Mouse (Mus musculus) left cerebral cortex, postnatal 10 days (tissue): ENCODE data around the gene Tspan4. TPM values are rescaled to one million over a fixed set of nuclear protein-coding genes. Genes with fewer than 3 reads are reported as not detected.

Source experiments
- DNase-seq, 2 experiments: peaks; one replicate each; pipeline ENCODE4 v3.0.0; 2021 to 2022; ENCODE audit warnings: low spot score in 2 of 2, mixed read lengths in 1 of 2; ENCODE audit errors: extremely low spot score in 1 of 2
- intact Hi-C: fragments of 180-260 bp; cut with DNase I; formaldehyde crosslinking; loops from one replicate; pipeline ENCODE4 v1.15.1; 2025
- total RNA-seq, 2 experiments: library from RNA; stranded (reverse); gene quantifications; 2 replicates each; pipeline ENCODE4 v1.2.3; 2021

The Tspan4 gene
- total RNA-seq, 2 experiments from 2014 or later, result 29.0 to 35.4 TPM

DNA sequence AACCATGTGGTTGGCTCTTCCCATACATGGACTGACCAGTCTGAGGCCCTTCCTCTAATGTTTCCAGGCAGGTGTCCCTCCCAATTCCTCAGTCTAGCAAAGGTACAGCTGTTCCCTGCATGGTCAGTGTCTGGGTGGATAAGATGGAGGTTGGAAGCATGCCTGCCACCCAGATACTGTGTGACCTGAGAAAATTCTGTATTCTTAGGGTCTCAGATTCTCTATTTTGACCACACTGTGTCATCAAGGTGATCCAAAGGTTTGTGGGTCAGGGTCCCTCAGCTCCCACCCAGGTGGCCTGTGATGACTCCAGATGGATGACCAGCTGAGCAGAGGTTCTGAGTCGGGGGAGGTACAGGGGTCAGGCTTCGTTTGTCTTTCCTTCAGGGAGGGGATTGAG, 10.1 kb downstream of the Tspan4 start:
- DNase-seq, result no peak
- intact Hi-C loops, result no loop called here

DNA sequence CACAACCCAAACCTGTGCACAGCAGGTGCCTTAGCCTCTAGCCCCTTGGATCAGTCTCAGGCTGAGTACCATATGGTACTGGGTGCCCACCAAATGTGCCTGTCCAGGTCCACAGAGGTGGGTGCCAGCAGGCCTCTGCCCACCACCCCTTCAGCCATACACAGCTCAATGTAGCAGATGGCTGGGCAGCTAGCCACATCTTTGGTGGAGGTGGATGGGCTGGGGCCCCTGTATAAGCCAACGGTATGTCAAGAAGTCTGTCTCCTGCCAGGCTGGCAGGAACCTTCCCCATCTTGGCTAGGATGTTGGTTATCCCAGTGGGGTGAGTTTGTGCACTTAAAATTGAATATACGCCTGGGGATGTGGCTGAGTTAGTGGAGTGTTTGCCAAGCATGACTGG, 10.6 kb downstream of the Tspan4 start:
- DNase-seq, result no peak
- intact Hi-C loops, result no loop called here

DNA sequence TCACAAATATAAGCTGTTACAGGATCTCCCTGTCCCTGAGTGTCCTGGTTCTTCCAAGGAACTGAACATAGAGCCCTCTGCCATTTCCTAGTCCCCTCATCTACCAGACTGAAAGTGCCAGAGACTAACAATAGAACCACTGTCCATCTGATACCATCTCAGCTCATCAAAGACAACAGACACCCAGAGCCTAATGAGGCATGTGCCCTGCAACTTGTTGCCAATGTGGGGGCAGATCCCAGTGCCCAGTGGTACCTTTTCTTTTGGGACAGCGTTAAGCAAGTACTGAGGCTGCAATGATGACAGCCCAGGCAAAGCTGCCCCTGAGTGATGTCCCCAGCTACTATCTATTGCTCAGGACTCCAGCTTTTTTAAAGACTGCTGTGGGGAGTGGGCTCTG, 11.2 kb downstream of the Tspan4 start:
- DNase-seq, result no peak
- intact Hi-C loops, result no loop called here

DNA sequence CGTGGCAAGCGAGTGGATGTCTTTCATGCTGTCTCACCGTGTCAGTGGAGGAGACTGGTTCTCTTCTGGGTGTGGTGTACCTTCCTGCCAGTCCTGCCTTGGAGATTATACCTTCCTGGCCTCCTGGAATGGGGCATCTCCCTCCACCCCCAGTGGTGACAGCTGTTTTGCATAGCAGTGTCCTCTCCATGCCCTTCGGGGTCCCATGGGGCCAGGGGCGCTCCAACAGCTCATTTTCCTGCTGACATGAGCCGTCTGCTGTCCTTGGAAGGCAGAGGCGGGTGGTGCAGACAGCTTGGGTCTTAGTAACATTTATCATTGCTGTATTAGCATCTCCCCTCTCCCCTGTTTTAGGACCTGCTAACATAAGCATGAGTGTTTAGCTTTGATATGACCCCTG, 12.1 kb downstream of the Tspan4 start:
- intact Hi-C loops, result no loop called here
- no peak for DNase-seq

DNA sequence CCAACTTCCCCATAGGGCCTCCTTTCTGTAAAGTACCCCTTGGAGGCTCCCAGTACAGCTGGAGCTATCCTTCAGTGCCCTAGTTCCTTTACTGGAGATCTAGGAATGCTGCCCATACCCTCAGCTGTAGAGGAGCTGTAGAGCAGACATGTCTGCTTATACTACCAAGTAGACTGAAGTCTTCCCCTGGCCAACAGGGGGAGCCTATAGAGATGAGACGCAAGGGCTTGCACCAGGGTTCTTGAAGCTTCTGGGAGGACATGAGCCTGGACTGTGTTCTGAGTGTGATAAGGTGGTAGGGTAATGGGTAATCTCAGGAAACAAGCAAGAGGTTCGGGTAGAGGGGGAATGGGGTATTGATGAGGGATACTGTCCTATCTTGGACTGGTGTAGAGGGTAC, 16.1 kb downstream of the Tspan4 start:
- intact Hi-C loops, result no loop called here

DNA sequence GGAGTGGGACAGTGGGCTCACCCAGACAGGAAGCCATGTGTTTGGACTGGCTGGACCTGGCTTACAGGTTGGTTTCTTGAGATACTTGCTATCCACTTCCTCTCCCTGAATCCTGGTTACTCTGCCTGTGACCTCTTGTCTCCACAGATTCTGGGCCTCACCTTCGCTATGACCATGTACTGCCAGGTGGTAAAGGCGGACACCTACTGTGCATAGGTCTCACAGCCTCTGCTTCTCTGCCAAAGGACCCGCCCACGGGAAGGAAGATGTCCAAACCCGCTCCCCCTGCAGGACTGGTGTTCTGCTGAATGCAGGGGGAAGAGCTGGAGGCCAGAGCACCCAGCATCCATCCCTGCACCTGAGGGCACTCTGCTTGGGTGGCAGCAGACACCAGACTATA, 17.7 kb downstream of the Tspan4 start:
- intact Hi-C loops, result no loop called here
- no peak for DNase-seq

More for the DNA sequence above, 16.1 kb downstream of the Tspan4 start:
- DNase-seq, result no peak

DNA sequence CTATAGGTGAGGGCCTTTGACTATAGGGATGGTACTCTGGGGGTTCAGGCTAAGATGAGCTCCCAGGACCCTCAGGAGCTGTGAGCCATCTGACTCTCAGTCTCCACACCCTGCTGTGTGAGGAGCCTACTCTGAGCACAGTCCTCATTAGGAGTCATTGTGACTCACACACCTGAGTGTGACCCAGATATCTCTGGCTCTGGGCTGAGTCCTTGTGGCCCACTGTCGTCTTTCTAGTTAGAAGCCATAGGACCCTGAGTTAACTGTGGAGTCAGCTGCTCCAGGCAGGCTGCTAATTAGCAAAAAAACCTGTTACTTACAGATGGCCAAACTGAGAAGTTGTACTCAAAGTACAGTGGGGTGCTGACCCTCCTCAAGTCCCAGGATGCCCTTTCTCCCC, 18.7 kb downstream of the Tspan4 start:
- no peak for DNase-seq
- intact Hi-C loops, result no loop called here

DNA sequence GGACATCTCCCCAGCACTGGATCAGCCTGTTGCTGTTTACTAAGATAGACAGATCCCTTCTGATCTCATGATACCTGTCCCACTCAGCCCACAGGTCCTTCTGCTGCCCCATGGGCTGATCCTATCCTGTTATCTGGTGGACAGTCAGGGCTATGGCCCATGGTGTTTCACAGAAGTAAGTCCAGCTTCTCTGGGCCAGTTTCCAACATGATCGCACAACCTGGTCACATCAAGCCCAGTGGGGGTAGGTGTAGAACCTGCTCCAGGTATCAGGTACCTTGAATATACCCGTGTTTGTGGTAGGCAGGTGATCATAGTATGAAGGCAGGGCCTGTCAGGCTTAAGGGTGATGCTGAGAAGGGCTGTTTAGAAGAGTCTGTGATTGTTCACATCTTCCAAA, 20.3 kb downstream of the Tspan4 start:
- no peak for DNase-seq
- intact Hi-C loops, result no loop called here

DNA sequence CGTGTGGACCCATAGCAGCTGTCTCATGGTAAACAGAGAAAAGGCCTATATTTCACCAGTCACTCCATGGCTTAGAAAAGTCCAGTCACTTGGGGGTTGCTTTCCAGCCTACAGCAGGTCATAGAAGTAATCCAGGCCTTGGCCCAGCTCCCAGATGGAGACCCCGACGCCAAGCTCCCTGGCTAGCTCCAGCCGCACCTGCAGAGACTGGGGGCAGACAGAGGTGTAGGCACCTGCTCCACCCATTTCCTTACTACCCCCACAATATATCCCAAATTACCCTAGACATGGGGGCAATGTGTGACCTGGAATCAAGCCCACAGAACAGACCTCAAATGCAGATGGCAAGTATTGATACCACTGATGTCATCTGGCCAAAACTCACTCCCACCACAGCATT, 20.9 kb downstream of the Tspan4 start:
- intact Hi-C loops, result no loop called here
- no peak for DNase-seq

DNA sequence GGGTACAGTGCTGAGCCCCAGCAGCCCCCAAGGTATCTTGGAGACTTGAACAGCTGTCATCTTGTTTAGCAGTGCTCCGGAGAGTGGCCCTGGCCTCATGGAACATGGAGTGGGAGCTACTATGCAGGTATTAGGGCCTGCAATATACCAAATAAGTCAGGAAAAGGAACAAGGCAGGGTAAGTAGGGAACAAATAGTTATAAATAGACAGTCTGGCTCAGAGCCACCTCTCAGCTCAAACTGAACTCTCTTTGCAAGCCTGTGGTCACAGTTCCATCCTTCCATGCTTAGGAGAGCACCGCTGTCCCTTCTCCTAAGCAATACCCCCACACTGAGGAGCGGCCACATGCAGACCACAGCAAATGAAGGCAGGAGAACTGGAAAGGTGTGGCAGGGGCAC, 22.6 kb downstream of the Tspan4 start:
- no peak for DNase-seq
- intact Hi-C loops, result no loop called here

DNA sequence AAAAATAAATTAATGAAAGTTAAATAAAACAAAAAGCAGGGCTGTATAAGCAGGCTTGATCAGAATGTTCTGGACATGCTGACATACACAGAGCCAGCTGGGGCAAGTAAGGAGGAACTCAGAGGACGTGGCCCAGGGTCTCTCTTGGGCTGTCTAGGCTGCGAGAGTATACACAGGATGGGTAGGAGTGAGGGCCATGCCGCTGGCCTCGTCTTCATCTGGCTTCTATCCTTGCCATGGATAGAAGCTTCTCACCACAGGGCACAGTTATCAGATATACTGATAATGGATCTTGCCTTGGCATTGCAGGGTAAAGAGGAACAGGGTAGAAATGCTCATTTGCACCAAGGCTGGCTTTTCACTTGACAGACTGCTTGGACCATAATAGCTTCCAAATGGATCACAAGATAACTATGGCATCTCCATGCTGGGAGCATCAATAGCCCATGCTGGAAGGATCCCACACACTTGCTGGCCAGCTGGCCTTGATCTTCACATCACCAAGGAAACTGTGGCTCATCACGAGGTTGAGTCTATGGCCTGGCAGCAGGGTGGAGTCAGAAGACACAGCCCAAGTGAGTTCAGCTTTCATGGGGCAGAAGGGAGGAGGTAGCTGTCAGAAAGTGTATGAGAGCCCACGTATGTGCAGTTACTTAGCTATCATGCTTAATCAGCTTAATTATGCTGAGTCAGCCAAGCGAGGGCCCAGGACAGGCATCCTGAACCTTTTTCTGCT, 26.9 kb downstream of the Tspan4 start:
- no peak for DNase-seq
- intact Hi-C loops, result no loop called here

DNA sequence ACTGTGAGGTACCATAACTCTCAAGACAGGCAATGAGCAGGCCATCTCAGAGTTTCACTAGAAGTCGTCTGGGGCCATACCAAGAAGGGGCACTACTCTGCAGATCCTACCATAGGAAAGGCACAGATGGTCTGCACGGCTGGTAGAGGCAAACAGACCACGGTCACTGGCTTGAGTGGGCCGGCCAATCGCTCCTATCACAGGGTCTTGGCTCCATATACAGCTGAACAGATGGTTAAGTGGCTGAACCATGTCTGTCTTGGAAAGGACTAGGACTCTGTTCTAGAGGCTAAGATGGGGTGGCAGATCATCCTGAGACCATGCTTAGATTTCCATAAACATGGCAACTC, 27.5 kb downstream of the Tspan4 start:
- intact Hi-C loops, result no loop called here
- DNase-seq, result no peak

DNA sequence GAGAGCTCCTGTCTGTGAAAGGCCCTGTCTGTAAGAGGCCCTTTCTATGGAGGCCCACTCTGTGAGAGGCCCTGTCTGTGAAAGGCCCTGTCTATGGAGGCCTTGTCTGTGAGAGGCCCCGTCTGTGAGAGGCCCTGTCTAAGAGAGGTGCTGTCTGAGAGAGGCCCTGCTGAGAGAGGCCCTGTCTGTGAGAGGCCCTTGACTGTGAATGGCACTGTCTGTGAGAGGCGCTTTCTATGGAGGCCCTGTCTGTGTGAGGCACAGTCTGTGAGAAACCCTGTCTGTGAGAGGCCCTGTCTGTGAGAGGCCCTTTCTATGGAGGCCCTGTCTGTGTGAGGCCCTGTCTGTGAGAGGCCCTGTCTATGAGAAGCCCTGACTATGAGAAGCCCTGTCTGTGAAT, 31.2 kb downstream of the Tspan4 start:
- intact Hi-C loops, result no loop called here

DNA sequence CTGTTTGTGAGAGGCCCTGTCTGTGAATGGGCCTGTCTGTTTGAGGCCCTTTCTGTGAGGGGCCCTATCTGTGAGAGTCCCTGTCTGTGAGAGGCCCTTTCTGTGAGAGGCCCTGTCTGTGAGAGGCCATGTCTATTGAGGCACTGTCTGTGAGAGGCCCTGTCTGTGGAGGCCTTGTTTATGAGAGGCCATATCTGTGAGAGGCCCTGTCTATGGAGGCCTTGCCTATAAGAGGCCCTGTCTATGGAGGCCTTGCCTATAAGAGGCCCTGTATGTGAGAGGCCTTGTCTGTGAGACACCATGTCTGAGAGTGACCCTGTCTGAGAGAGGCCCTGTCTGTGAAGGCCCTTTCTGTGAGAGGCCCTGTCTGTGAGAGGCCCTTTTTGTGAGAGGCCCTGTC, 33.1 kb downstream of the Tspan4 start:
- intact Hi-C loops, result no loop called here

More for the DNA sequence above, 31.2 kb downstream of the Tspan4 start:
- no peak for DNase-seq

DNA sequence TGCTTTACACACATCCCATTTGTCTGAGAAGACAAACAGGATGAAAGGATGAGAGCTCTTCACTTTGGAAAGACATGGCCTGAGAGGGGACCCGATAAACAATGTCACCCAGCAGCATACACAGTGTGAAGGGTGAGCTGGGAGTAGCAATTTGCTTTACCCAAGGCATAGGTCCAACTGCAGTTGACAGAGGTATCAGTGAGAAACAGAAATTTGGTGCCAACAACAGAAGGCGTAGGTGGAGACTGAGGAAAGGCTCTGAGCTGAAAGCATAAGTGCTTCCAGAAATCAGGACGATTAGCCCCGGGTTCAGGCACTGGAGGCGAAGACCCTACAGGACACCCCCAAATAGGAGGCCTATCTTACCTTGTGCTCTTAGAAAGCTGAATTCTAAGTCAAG, 35.2 kb downstream of the Tspan4 start:
- intact Hi-C loops, result no loop called here
- DNase-seq, result no peak

More for the DNA sequence above, 33.1 kb downstream of the Tspan4 start:
- no peak for DNase-seq

DNA sequence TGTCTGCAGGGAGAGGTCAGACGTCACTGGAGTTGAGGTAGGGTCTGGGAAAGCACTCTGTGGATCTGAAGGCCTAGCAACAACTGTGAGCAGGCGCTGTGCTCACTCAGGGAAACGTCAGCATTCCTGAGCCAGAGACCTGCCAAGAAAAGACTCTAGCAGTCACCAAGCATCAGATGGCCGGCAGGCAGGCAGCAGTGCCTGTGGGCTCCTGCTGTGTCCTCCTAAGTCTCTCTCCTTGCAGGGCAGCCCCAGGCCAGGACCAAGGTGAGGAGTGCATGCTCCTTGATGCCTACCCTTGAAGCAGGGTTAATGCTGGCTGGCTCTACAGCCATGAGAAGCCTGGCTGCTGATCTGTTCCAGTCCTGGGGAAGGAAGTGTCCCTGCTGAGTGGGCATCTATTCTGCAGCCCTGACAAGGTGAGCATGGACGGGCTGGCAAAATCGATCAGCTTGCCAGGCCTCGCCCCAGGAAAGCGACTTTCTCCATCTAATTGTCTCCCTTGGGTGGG, 35.7 kb downstream of the Tspan4 start:
- intact Hi-C loops, result no loop called here
- DNase-seq, result no peak

DNA sequence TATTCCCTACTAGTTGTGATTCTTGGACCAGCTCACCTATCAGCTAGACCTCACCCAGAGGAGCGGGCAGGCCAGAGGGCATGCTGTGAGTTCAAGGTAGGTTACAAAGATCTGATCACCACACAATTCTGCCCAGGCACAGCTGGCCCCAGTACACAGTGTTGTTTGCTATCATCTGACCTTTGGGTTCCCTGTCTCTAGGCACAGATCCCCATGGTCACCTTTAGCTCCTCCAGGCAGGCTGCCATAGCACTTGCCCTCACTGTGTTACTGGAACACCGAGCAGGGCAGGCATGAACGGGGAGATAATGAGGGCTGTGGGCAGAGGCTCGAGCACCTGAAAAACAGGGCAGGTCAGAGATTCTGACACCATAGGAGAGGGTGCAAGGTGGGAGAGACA, 42.6 kb downstream of the Tspan4 start:
- no peak for DNase-seq

DNA sequence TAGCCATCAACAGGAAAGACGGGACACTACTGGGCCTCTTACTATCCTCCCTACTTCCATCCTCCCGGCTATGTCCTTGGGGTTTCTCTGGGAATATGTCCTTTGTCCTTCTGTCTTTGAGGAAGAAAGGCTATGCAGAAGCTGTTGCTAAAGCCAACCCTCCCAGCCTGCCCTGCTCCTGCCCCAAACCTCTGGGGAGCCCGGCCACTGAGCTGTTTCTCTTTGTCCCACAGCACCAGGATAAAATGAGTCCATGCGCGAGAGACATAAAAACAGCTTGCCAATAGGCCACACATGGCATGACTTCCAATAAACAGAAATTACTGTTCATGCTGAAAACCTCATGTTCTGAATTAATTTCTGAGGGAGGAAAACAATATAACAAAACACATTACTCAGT, 43.3 kb downstream of the Tspan4 start:
- DNase-seq, result no peak
- intact Hi-C loops, result no loop called here

More for the DNA sequence above, 42.6 kb downstream of the Tspan4 start:
- intact Hi-C loops, result no loop called here

DNA sequence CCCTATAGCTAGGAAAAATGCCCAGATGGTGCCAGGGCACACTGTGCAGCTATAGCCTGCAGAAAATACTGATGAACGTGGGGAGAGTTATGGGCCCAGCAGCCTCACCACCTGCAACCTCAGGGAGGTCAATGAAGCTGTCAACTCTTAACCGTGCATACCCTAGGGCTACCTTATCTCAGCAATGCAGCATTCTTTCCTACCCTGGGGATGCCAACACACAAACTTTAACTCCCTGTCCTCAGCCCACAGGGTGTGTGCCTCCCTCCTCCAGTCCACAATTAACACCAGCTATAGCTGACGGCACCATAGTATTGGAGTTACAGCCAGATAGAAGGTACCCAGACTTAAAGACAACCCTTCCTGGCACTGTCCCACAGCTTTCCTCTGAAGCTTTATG, 43.9 kb downstream of the Tspan4 start:
- intact Hi-C loops, result no loop called here
- DNase-seq, result no peak

DNA sequence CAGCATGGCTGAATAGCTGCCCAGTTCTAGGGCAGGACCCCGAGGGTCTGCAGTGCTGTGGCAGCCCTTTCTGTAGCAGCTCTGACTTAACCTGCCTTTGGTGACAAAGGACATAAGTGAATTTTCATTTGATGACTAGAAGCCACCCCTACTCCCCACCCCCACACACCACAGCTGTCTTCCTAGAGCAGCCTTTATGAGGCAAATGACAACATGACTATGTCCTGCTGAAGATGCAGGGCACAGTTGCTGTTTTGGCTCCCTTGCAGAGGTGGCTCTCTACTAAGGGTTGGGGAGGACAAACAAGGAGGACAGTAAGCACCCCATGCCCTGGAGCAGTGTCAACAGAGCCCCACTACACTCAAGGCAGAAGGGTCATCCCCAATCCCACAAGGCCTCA, 44.8 kb downstream of the Tspan4 start:
- DNase-seq, result no peak
- intact Hi-C loops, result no loop called here

DNA sequence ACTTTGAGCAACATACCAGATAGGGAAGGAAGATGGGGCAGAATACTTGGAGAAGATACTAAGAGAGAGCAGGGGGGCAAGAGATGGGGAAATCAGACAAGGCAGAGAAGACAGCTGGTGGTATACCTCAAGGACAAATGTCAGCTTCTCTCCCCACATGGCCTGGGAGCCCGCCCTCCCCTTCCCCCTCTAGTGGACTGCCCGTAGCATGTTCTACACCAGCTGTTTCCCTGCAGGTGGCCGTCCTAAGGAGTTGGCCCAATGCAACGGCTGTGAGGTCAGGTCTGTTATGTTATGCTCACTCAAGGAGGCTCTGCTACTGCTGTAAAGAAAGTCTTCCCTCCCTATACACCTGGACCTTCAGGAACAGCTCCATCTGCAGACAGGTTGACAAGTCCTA, 48.0 kb downstream of the Tspan4 start:
- intact Hi-C loops, result no loop called here
- DNase-seq, result no peak
